9 mouse cellular contexts compared by ENCODE assay signal in the genomic region with DNA sequence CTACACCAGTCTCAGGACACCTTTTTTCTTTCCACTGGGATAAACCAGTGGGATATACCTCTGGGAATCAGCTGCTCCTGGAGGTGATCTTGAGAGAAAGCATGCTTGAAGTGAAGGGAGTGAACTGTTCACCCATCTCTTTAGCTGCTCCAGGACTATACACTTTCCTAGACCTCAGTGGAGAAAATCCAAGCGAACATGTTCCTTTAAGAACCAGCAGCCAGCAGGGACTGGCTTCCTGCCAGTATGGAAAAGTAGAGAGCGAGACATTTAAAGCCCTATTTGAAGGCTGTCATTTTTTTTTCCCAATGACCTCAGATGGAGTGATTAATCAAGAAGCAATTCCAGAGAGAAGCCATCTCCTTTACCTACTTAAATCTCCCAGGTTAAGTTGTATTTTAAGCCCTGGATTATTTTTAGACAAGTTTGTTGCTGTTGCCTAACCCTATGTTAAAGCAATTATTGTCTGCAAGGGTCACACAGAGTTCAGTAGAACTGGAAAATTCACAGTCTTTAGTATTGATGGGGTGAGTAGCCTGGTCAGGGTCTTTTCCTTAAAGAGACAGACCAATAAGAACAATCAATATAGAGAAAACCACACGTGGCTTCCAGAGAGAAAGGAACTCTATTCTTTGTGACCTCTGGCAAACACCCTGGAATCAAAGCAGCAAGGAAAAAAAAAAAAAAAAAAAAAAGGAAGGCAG.
DNase-seq lines count a peak whose midpoint lies in the region; ATAC-seq and TF ChIP-seq lines count a peak whose summit lies in the region.
"Had no signal": no experiment of that assay in that cellular context is flagged by ENCODE, and none has a peak within 500 bp of the region (broad histone marks: within the 10 kb centered on the region; RNA-seq: fewer than 3 reads in every experiment).

No protein-coding gene starts in this region.

- H3K27ac ChIP-seq in kidney, adult 2 months (ENCODE audit: insufficient read depth, low read depth, low read length) = no peak overlapping the region
- H3K27ac ChIP-seq: macrophage had no signal

- no peaks in the 10 kb centered on the region for H3K27me3 ChIP-seq in kidney, adult 2 months (replicated peaks; ENCODE audit: control insufficient read depth, insufficient read depth, low read length)

- TF ChIP-seq CTCF in kidney, adult 2 months (conservative IDR thresholded peaks at IDR 0.05; ENCODE audit: insufficient read depth, insufficient read length, low read depth, low read length) = no peak

- H3K4me1 ChIP-seq in kidney, adult 2 months (ENCODE audit: control insufficient read depth, insufficient read depth, low read length) = peaks cover 7% of the 10 kb centered on the region; the same call in 1 of the 2 replicates

- no peaks in the 10 kb centered on the region for H3K36me3 ChIP-seq in kidney, adult 2 months (ENCODE audit: control insufficient read depth, insufficient read depth, low read length)

- WGBS in kidney, adult 2 months = 8% methylated on average over 3 of the region's 3 CpGs

- TF ChIP-seq POLR2A in kidney, adult 2 months (IDR thresholded peaks at IDR 0.05; ENCODE audit: low read depth, low read length) = no peak

- H3K4me3 ChIP-seq in kidney, adult 2 months (ENCODE audit: insufficient read depth, low read depth, low read length) = no peak overlapping the region

- peak; percentile 32 for DNase-seq in gastrocnemius, adult 18-20 months (ENCODE audit: low spot score)
- no peak for DNase-seq in gastrocnemius, postnatal 25 days
- peak; percentile 74 for DNase-seq in adipocyte (ENCODE audit: low spot score)
- peak; percentile 10 for DNase-seq in fibroblast of lung, adult 2 months (ENCODE audit: low read depth)
- peak; percentile 78 for DNase-seq in kidney, adult 2 months
- DNase-seq in mesoderm, embryonic 11.5 days (ENCODE audit: low read depth, low spot score) = peak; percentile 44
- DNase-seq in spleen, adult 12 weeks (ENCODE audit: low spot score) = no peak

- ATAC-seq in monocyte, adult 5-6 weeks (replicated peaks; ENCODE audit: insufficient number of reproducible peaks, low FRiP score, low TSS enrichment, poor library complexity, severe bottlenecking) = no peak

Comparison
In these comparisons a context has a peak if more than half of its experiments do, and no peak if none do; other contexts are left out.
1. DNase-seq: peak in gastrocnemius, adult 18-20 months (single experiment), adipocyte (single experiment), fibroblast of lung, adult 2 months (single experiment), kidney, adult 2 months (single experiment) and mesoderm, embryonic 11.5 days (single experiment); none in gastrocnemius, postnatal 25 days (single experiment) and spleen, adult 12 weeks (single experiment).